Mouse (Mus musculus) layer of hippocampus, adult 6 months (tissue): ENCODE data around the gene Gna11. TPM values are rescaled to one million over a fixed set of nuclear protein-coding genes. Genes with fewer than 3 reads are reported as not detected.

Source experiments
- long read RNA-seq, 2 experiments: library from polyadenylated mRNA; unstranded; transcript quantifications; one replicate each; pipeline ENCODE4 v2.0.0; 2019 to 2020
- microRNA-seq: library from miRNA; unstranded; fragments of <30 nt; microRNA quantifications from one replicate; pipeline ENCODE4 v1.2.0, GENCODE M21; 2020
- polyA plus RNA-seq: library from polyadenylated mRNA; unstranded; fragments of <200 nt; fragmentation: Nextera tagmentation; gene quantifications from 2 replicates; pipeline ENCODE4 v1.2.3, GENCODE M21; 2021

The Gna11 gene
- polyA plus RNA-seq: 42.2 and 61.8 TPM in 2 replicates
- long read RNA-seq, experiment 1, transcript Gna11-201 (7 exons, 3,414 nt): major isoform, 46 of 112 reads
- long read RNA-seq, experiment 1, partial matches to known transcripts: 9 of 112 reads
- long read RNA-seq, experiment 1, other reads (novel, unspliced or antisense): 56 of 112 reads
- long read RNA-seq, experiment 2, transcript Gna11-201 (7 exons, 3,414 nt): major isoform, 163 of 229 reads
- long read RNA-seq, experiment 2, partial matches to known transcripts: 0 of 229 reads
- long read RNA-seq, experiment 2, other reads (novel, unspliced or antisense): 65 of 229 reads

GRCm38 (mm10) chr10:81545161-81545747 is at the start of gene Gna11:
Gna11 (minus strand) TSS chr10:81545190.

GRCm38 (mm10) chr10:81574081-81575056 is 29.4 kb upstream of the Gna11 start, which contains the start of gene Tle2:
Tle2 (plus strand) TSS chr10:81574561.

GRCm38 (mm10) chr10:81559163-81559626 is 14.2 kb upstream of the Gna11 start, which contains the start of gene Aes:
Aes (plus strand) TSS chr10:81559488.

GRCm38 (mm10) chr10:81524051-81524605 is 20.9 kb downstream of the Gna11 start, which contains the start of gene Gna15:
Gna15 (minus strand) TSS chr10:81524225.

GRCm38 (mm10) chr10:81500032-81500431 is 45.0 kb downstream of the Gna11 start, which contains the start of gene S1pr4:
S1pr4 (minus strand) TSS chr10:81500132.

GRCm38 (mm10) chr10:81496264-81496901 is 48.6 kb downstream of the Gna11 start, which contains the start of gene Ncln:
Ncln (minus strand) TSS chr10:81496392.

GRCm38 (mm10) chr10:81482533-81482889 is 62.5 kb downstream of the Gna11 start, which contains the start of gene Celf5:
Celf5 (minus strand) TSS chr10:81482709.

Small RNA genes lying within 50 kb of the gene (microRNA-seq; reads per million reads assigned to microRNA genes)
- gene Gm25595: not detected

Other genes starting within 250 kb of the Gna11 start
- 13.5 and 13.9 TPM in 2 replicates for gene Cactin, start 224.1 kb downstream of the Gna11 start, polyA plus RNA-seq
- 1.4 and 1.7 TPM in 2 replicates for gene Tbxa2r, start 216.5 kb downstream of the Gna11 start, polyA plus RNA-seq
- 0.60 and 0.80 TPM in 2 replicates for gene Gipc3, start 201.9 kb downstream of the Gna11 start, polyA plus RNA-seq
- gene Hmg20b, start 194.7 kb downstream of the Gna11 start, polyA plus RNA-seq: 28.5 TPM in 2 replicates
- 9.2 and 10.7 TPM in 2 replicates for gene Mfsd12, start 187.7 kb downstream of the Gna11 start, polyA plus RNA-seq
- gene 4930404N11Rik, start 179.4 kb downstream of the Gna11 start, polyA plus RNA-seq: not detected in 2 replicates
- gene Fzr1, start 166.7 kb downstream of the Gna11 start, polyA plus RNA-seq: 62.7 and 65.6 TPM in 2 replicates
- gene Dohh, start 160.8 kb downstream of the Gna11 start, polyA plus RNA-seq: 178 and 192 TPM in 2 replicates
- 4.3 and 4.7 TPM in 2 replicates for gene Gm48551, start 160.7 kb downstream of the Gna11 start, polyA plus RNA-seq
- gene Gm48552, start 156.2 kb downstream of the Gna11 start, polyA plus RNA-seq: 1.3 TPM in 1 of 2 replicates, not detected in the other
- gene Smim24, start 152.1 kb downstream of the Gna11 start, polyA plus RNA-seq: 2.8 and 3.4 TPM in 2 replicates
- 22.5 and 25.0 TPM in 2 replicates for gene Nfic, start 89.6 kb downstream of the Gna11 start, polyA plus RNA-seq
- 60.5 and 83.1 TPM in 2 replicates for gene Celf5, start 62.5 kb downstream of the Gna11 start, polyA plus RNA-seq
- gene Ncln, start 48.8 kb downstream of the Gna11 start, polyA plus RNA-seq: 45.3 and 46.2 TPM in 2 replicates
- gene S1pr4, start 45.1 kb downstream of the Gna11 start, polyA plus RNA-seq: 0.43 and 0.55 TPM in 2 replicates
- gene Gna15, start 21.0 kb downstream of the Gna11 start, polyA plus RNA-seq: 2.6 and 3.5 TPM in 2 replicates
- gene Aes, start 14.3 kb upstream of the Gna11 start, polyA plus RNA-seq: 230 and 286 TPM in 2 replicates
- gene Tle2, start 29.4 kb upstream of the Gna11 start, polyA plus RNA-seq: 3.0 and 3.9 TPM in 2 replicates
- gene Tle6, start 55.9 kb upstream of the Gna11 start, polyA plus RNA-seq: 2.5 and 3.7 TPM in 2 replicates
- gene BC025920, start 61.1 kb upstream of the Gna11 start, polyA plus RNA-seq: 0.24 and 0.54 TPM in 2 replicates
- 24.3 and 28.2 TPM in 2 replicates for gene Sirt6, start 82.6 kb upstream of the Gna11 start, polyA plus RNA-seq
- gene Ankrd24, start 83.3 kb upstream of the Gna11 start, polyA plus RNA-seq: 22.5 and 26.2 TPM in 2 replicates
- gene Gm10778, start 103.9 kb upstream of the Gna11 start, polyA plus RNA-seq: 1.5 and 1.7 TPM in 2 replicates
- gene Zfp433, start 159.6 kb upstream of the Gna11 start, polyA plus RNA-seq: 4.8 and 7.5 TPM in 2 replicates
- 4.8 and 5.4 TPM in 2 replicates for gene Gm3055, start 226.0 kb upstream of the Gna11 start, polyA plus RNA-seq